Mouse (Mus musculus): ENCODE results near the gene Dysf.
"Not testable (repeated sequence)": the region's sequence is repeated elsewhere in the genome, so short reads cannot be mapped to it uniquely, and the experiment has no call there.

Dysf gene

DNA sequence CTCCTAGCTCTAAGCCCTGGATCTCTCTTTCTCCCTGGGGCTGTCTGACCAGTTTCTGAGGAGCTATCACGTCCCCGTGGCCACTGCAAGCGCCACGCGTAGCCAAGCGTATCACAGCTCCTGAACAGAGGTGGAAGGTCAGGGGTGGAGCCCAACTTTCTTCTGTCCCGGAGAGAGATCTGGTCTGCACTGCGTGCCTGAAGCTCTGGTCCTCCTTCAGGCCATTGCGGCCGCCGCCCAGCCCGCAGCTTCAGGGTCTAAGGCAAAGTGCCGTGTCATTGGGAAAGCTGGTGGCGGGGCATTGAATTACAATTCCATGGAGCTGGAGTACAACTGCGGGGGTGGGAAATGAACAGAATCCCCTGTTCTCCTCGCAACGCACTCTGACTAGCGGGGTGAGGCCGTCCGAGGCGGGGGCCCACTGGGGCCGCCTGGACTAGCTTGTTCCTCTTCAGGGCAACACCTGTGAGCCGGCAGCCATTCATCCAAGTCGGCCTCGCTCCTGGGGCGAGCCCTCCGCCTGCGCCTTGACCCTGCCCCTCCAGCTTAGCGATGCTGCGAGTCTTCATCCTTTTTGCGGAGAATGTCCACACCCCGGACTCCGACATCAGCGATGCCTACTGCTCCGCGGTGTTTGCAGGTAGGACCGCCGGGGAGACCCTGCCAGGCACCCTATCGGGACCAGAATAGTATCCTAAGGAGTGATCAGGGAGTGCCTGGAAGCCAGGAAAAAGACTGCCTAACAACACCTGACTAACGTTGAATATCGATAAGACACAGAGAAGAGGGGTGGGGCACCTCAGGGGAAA is at the start of gene Dysf:
Dysf (plus strand) TSS at position 228 of the 809 bp plus-strand sequence.
- no peak for DNase-seq (ENCODE audit: extremely low read depth, low read depth)

- DNase-seq (ENCODE audit: extremely low read depth, low read depth), result no peak
These were observed 20.7 kb upstream of the Dysf start for GRCm38 (mm10) chr6:83987642-83988041.

DNA sequence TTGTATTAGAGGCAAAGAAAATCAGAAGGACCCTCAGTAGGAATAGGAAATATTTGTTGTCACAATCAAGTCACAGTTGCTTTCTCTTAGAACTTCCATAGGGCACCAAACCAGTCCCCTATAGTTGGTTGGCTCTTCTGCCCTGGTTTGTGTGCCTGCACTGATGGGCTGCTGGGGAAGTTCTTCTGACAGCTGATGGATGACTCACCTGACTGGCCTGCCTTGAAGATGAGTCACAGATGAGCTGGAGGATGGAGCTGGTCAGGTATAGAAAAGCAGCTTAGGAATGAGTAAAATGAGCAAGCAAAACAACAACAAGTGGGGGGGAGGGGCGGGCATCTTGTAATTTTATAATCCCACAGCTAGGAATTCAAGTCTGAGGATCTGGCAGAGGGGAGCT is 5.7 kb upstream of the Dysf start:
- no peak for DNase-seq (ENCODE audit: extremely low read depth, low read depth)

GRCm38 (mm10) chr6:84004295-84004694 is 4.1 kb upstream of the Dysf start:
- peak; percentile 6 for DNase-seq (ENCODE audit: extremely low read depth, low read depth)

DNA sequence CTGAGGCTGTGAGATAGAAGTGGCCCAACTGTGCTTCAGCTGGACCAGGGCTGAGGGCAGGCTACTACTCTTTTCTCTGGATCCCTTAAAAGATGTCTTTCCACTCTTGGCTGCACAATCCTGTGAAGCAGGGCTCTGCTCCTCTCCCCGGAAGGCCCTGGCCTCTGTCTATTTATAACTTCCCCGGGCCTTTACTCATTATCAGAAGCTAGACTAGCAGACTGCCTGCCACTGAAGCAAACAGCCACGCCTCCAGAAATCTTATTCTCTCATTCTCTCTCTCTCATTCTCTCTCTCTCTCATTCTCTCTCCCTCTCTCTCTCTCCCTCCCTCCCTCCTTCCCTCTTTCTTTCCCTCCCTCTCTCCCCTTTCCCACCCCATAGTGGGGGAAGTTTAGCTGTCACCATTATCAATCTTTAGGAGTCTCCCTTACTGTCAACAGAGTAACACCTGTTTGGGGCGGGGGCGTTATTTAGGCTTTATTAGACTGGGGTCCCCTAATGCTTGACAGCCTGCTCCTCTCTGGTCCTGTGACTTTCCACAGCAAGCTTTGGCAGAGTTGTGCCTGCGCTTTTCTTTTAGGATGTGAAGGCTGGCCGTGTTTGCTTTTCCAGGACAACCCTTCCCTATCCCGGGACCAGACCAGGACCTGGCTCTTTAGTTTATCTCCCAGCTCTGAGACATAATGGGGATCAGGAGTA is 932 bp downstream of the Dysf start:
- no peak for DNase-seq (ENCODE audit: extremely low read depth, low read depth)

DNA sequence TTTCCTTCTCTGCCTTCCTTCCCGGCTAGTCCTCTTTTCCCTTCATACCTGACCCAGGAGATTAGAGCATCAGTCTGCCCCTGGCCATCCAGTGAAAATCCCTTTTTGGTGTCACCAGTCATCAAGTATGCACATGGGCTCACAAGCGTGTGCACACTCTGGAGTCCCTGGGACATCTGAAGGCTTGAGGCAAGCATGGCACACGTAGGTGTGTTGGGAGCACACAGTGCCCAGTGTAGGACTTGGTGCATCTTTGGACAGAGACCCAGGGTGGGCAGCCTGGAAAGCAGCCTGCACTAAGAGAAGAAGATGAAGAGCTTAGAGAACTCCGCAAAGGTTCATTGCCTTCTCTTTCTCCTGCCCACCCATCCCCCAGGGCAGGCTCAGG is 1.5 kb downstream of the Dysf start:
- DNase-seq (ENCODE audit: extremely low read depth, low read depth), result no peak

DNA sequence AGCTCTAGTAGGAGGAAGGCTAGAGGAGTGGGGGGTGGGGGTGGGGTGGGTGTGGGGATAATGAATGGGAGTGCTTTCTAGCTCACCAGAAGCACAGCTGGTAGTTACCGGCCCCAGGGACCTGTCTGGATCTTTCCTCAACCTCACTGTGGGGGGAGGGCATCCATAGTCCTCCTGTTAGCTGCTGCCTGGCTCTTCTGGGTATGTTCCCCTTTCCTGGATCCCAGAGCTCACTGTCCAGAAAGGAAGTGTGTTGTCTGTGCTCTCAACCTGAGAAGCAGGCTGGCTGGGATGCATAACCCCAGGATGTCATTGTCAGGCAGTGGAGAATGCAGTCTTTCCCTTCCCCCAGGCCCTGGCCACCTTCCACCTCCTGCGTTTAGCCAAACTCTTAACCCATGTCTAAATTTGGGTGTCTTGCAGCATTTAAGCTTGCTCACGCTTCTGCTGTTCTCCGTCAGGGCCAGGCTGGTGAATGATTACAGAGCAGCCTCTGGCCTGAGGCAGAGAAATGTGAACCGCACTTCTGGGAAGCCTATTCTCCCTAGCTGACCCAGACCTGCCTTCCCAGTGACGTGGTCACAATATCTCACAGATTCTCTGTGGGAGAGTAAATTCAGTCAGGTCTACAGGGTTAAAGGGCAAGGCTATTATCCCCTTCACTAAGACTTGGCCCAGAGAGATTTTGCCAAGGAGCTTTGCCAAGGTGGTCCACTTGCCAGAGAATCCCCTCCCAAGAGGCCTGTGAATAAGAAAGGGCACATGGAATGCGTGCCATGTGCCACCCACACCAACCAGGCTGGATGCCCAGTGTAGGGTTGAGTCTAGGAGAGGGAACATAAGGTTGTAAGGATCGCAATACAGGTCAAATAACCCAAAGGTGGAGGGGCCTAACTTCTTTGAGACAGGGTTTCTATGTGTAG is 2.2 kb downstream of the Dysf start:
- DNase-seq (ENCODE audit: extremely low read depth, low read depth), result no peak

DNA sequence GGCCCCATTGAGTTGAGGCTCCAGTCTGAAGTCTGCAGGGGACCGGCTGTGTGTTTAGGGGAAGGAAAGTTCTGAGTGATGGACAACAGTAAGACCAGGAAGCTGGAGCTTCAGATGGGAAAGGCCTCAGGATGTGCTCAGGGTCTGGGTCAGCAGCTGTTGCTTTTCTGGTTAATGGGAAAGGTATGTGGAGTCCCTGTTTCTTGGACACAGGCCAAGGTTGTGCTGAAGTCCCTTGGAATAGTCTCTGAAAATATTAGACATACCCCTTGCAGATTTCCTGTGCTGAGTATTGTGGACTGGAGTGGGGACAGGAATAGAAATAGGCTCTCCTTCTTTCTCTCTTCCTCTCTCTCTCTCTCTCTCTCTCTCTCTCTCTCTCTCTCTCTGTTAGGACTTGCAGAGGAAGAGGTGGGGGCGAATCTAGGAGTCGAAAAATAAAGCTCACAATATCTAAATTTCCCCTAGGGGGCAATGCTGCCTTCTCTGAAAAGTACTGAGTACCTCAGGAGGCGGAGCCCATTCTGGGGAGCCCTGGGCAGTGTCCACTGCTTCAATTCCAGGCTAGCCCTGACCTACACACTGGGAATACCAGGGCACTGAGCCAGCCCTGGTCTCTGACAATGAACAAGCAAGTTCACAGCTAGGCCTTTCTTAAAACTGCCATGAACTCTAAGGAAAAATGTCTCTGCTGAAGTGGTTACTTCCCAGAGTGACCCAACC is 6.7 kb downstream of the Dysf start:
- not testable (repeated sequence) for DNase-seq (ENCODE audit: extremely low read depth, low read depth)

DNA sequence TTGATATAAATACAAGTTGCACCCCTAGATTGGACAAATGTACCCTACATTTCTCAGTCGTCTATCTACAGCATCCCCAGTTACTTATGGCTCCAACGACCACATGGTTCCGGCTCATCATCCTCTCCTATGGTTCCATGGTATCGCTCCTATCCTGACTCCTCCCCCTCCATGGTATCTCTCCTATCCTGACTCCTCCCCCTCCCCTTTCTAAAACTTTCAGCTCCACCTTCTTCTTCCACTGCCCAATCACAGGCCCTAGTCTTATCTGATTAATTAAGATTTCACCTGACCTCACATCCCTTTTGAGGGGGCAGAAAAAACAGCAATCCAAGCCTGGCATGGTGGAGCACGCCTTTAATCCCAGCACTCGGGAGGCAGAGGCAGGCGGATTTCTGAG is 8.5 kb downstream of the Dysf start:
- DNase-seq (ENCODE audit: extremely low read depth, low read depth), result no peak

DNA sequence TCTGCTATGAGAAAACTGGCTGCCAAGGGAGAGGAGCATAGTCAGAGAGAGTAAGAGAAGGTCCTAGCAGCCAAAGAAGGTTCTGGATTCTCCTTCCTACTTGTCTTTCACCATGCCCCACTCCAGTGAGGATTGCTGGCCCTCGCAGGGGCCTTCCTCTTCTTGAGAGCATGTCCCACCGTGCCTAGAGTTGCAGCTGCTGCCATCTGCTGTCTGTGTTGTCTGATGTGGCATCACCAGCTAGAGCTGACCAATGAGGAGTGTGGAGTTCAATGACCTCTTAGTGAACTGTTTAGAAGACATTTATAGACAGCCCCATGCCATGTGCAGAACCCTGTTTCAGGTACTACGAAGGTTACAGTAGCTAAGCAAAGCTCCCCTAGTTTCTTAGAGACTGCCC is 9.0 kb downstream of the Dysf start:
- DNase-seq (ENCODE audit: extremely low read depth, low read depth), result peak; percentile 6

GRCm38 (mm10) chr6:84018906-84019550 is 10.6 kb downstream of the Dysf start:
- DNase-seq (ENCODE audit: extremely low read depth, low read depth), result no peak

- no peak for DNase-seq (ENCODE audit: extremely low read depth, low read depth)
These were observed 11.6 kb downstream of the Dysf start for GRCm38 (mm10) chr6:84020002-84020401.

DNA sequence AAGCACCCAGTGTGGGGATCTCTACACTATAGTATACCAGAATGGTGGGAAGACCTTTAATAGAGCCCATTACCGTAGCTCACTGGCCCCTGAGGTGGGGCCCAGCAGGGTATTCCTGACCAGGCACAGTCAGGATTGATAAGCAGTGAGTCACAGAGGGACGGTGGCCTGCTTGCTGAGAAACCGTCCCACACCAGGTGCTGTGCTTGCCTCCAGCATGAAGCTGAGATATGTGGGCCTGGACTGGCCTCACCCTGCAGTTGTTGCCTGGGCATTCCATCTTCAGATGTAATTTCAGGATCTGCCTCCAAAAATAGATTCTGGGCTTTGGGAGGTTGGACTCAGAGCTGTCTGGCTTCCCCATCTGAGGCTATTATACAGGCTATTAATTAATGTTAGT is 13.6 kb downstream of the Dysf start:
- no peak for DNase-seq (ENCODE audit: extremely low read depth, low read depth)

GRCm38 (mm10) chr6:84025636-84026035 is 17.2 kb downstream of the Dysf start:
- no peak for DNase-seq (ENCODE audit: extremely low read depth, low read depth)

DNA sequence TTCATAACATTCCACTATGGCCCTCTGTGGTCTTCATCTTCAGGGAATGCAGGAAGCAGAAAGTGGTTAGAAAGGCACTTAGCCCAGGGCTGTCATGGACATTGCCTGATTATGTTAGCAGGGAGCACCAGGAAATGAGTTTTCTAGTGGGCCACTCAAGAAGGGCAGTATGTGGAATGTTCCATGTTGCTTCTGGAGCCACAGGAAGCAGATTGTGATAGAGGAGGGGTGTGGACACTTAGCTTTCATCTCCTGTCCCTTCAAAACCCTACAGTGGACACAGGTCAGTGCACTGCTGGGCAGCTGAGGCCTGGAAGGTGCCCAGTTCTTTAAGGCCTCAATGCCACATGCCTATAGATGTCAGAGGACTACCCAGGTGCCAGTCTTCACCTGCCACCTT is 20.4 kb downstream of the Dysf start:
- DNase-seq (ENCODE audit: extremely low read depth, low read depth), result no peak

DNA sequence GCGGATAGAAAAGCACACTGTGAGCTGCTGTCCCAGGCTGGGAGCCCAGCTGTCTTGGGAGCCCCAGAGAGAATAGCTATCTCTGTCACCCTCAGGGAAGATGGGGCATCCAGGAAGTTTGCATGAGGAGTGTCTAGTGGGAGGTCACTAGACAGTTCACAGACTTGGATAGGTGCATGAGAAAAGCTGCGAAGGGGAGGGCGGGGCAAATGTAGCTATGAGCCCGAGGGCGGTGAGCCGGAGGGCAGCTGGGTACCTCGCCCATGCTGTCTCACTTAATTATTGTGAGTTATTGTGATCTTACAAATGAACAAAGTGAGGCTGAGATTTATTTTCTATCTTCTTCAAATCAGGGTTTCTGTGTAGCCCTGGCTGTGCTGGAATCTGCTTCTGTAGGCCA is 21.4 kb downstream of the Dysf start:
- DNase-seq (ENCODE audit: extremely low read depth, low read depth), result no peak

GRCm38 (mm10) chr6:84032516-84032915 is 24.1 kb downstream of the Dysf start:
- DNase-seq (ENCODE audit: extremely low read depth, low read depth), result not testable (repeated sequence)

DNA sequence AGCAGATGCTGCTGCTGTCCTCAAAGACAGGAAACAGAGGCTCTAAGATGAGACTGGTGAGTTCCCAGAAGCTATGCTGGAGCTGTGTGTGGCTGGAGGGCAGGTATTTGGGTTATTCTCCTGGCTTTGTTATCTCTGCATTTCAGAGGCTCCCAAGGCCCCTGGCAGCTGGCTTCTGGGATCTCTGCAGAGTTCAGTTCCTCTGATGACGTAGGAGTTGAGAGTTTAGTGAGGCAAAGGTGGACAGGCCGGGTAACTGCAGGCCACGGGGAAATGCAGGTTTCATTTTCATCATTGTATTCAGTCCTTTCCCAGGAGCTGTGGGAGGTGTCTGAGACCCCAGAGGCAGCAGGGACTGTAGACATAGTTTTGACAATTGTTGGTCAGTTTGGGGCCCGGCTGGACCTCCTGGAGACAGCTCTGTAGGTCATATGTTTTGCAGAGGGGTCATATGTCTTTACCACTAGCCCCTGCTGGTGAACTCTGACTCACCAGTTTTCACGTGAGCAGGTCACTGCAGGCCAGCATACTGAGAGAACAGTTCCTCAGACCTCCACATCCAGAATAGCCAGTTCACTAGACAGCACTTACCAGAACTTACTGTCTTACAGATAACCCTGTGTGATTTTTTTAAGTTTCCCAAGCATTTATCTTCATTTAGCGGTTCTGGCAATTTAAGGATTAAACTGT is 35.0 kb downstream of the Dysf start:
- DNase-seq (ENCODE audit: extremely low read depth, low read depth), result no peak

GRCm38 (mm10) chr6:84044679-84045078 is 36.3 kb downstream of the Dysf start:
- no peak for DNase-seq (ENCODE audit: extremely low read depth, low read depth)

DNA sequence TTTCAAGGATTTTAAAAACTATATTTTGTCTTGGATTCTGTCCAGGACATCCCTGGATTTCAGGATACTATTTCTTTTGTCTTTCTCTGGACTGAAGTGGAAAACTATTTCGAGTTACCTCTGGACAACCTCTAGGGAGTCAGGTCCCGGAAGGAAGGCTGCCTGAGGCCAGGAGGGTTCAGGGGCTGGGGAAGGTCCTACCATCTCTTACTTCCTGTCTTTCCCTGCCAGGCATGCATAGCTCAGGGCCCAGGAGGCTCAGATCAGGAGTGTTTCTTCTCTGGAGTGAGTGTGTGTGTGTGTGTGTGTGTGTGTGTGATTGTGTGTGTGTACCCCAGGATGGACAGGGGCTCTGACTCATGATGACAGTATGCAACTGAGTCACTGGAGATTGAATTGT is 40.5 kb downstream of the Dysf start:
- no peak for DNase-seq (ENCODE audit: extremely low read depth, low read depth)
